Mouse (Mus musculus) intestine, embryonic 15.5 days (tissue): ENCODE measurements around the gene Ccl17. TPM values are rescaled to one million over a fixed set of nuclear protein-coding genes. Genes with fewer than 3 reads are reported as not detected.

Experiments
- ATAC-seq: fragments of 200-750 bp; cut with Nextera tagmentation; 2 replicates; pipeline ENCODE4 v1.8.0; 2017; ENCODE audit warnings: moderate TSS enrichment, moderate library complexity
- H3K27ac ChIP-seq: fragments of 300-500 bp; sonication (generic); 2 replicates; pipeline ENCODE4 v1.5.1; 2015; ENCODE audit warnings: mild to moderate bottlenecking, inconsistent platforms
- H3K27me3 ChIP-seq: fragments of 300-500 bp; sonication (generic); replicated peaks from 2 replicates; pipeline ENCODE4 v1.6.1; 2015; ENCODE audit warnings: inconsistent platforms
- H3K36me3 ChIP-seq: fragments of 300-500 bp; sonication (generic); 2 replicates; pipeline ENCODE4 v1.6.1; 2015; ENCODE audit warnings: inconsistent platforms
- H3K4me1 ChIP-seq: fragments of 300-500 bp; sonication (generic); replicated peaks from 2 replicates; pipeline ENCODE4 v1.6.1; 2015; ENCODE audit warnings: inconsistent platforms
- H3K4me2 ChIP-seq: fragments of 300-500 bp; sonication (generic); replicated peaks from 2 replicates; pipeline ENCODE4 v1.6.1; 2015; ENCODE audit warnings: mild to moderate bottlenecking, inconsistent platforms
- H3K4me3 ChIP-seq: fragments of 300-500 bp; sonication (generic); replicated peaks from 2 replicates; pipeline ENCODE4 v1.5.1; 2015; ENCODE audit warnings: inconsistent platforms
- H3K9ac ChIP-seq: fragments of 300-500 bp; sonication (generic); 2 replicates; pipeline ENCODE4 v1.6.1; 2015; ENCODE audit warnings: inconsistent platforms
- H3K9me3 ChIP-seq: fragments of 300-500 bp; sonication (generic); 2 replicates; pipeline ENCODE4 v1.6.1; 2016; ENCODE audit warnings: inconsistent platforms
- WGBS: fragments of 180-500 bp; shearing (Covaris S2); methylation state at CpG from one replicate; pipeline ENCODE4 v1.1.7; 2015; 5-methylcytosine and 5-hydroxymethylcytosine counted together
- polyA plus RNA-seq: library from polyadenylated mRNA; unstranded; fragments of >200 nt; fragmentation: Nextera tagmentation; extraction: Ambion mirVana; gene quantifications from 2 replicates; pipeline ENCODE4 v1.2.1, GENCODE M21; 2015

Ccl17 gene
- polyA plus RNA-seq = not detected in 2 replicates

- ATAC-seq = no peak
- 41% methylated on average over 3 of the region's 3 CpGs for WGBS
Observed at GRCm38 (mm10) chr8:94810153-94810552, at the start of gene Ccl17. TSS of gene Ccl17 (plus strand) at chr8:94810453.

DNA sequence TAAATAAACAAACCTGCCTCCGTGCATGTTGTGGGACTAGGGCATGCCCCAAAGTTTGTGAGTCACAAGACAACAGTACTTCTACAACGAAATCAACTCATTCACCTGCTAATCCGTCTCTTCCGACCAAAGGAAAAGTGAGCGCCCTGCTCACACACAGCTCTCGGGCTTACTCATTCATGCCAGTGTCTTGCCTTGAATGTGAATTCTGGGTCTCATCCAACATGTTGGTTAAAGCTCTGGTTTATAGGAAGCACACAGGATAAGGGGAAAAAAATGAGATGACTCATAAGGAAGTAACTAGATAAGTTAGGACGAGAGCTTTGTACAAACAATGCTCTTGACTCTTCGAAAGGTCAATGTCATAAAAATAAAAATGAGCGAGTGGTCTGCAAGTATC lies 43.2 kb upstream of the Ccl17 start:
- H3K4me1 ChIP-seq = peaks cover 18% of the 10 kb centered on the region
- no peak overlapping the region for H3K9ac ChIP-seq
- H3K4me2 ChIP-seq = no peak overlapping the region
- peaks cover 10% of the 10 kb centered on the region for H3K27me3 ChIP-seq
- H3K36me3 ChIP-seq = no peaks in the 10 kb centered on the region
- no peak for ATAC-seq
- 47% methylated on average over 9 of the region's 9 CpGs for WGBS
- no peaks in the 10 kb centered on the region for H3K9me3 ChIP-seq
- no peak overlapping the region for H3K4me3 ChIP-seq
- no peak overlapping the region for H3K27ac ChIP-seq

More at GRCm38 (mm10) chr8:94810153-94810552, at the start of gene Ccl17:
- no peaks in the 10 kb centered on the region for H3K9me3 ChIP-seq
- H3K27me3 ChIP-seq = no peaks in the 10 kb centered on the region
- no peak within 1 kb of the TSS for H3K4me2 ChIP-seq
- H3K4me3 ChIP-seq = no peak within 1 kb of the TSS
- H3K36me3 ChIP-seq = no peaks in the 10 kb centered on the region
- no peak within 1 kb of the TSS for H3K27ac ChIP-seq
- no peak within 1 kb of the TSS for H3K9ac ChIP-seq
- H3K4me1 ChIP-seq = no peaks in the 10 kb centered on the region

DNA sequence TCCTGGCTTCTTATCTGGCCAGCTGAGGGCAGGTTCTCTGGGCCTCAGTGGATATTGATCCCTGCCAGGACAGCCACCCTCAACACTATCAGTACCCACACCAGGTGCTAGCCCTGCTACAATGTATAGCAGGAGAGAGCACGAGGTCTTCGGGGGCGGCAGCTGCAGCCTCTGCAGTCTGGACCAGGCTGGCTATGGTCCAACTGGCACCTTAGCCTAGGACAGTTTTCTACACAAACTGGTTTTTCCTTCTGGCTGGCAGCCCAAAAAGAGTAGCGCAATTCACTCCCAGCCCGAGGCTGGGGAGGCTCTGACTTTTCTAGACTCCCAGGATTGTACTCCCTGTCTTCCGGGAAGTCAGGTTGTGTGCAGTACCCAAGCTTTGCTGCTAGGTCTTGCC lies 39.3 kb upstream of the Ccl17 start:
- peak; percentile 88 for ATAC-seq

GRCm38 (mm10) chr8:94771941-94772670 lies 38.1 kb upstream of the Ccl17 start, which contains the start of gene Cx3cl1:
TSS of gene Cx3cl1 (plus strand) at chr8:94772009.
- peak within 1 kb of the TSS; percentile 63 for H3K9ac ChIP-seq
- H3K4me3 ChIP-seq = peak within 1 kb of the TSS; percentile 49
- peaks cover 12% of the 10 kb centered on the region for H3K27me3 ChIP-seq
- peak within 1 kb of the TSS; percentile 82 for H3K27ac ChIP-seq
- H3K9me3 ChIP-seq = no peaks in the 10 kb centered on the region
- WGBS = under 1% methylated on average over 38 of the region's 38 CpGs
- H3K4me2 ChIP-seq = peak within 1 kb of the TSS; percentile 91
- H3K36me3 ChIP-seq = no peaks in the 10 kb centered on the region
- peaks cover 13% of the 10 kb centered on the region for H3K4me1 ChIP-seq
- ATAC-seq = peak; percentile 76

More for the DNA sequence above, 39.3 kb upstream of the Ccl17 start:
- Histone ChIP-seq H3K36me3 (no peaks in the 10 kb centered on the region), H3K9me3 (no peaks in the 10 kb centered on the region), H3K4me3 (0 out of 2 replicates have a peak overlapping the region, but pooled peaks have one; percentile 49), H3K27ac (peak overlapping the region; percentile 82), H3K27me3 (peaks cover 12% of the 10 kb centered on the region), H3K9ac (no peak overlapping the region), H3K4me1 (peaks cover 16% of the 10 kb centered on the region), H3K4me2 (peak overlapping the region; percentile 91)
- 28% methylated on average over 6 of the region's 6 CpGs for WGBS

GRCm38 (mm10) chr8:94773048-94773447 lies 37.2 kb upstream of the Ccl17 start:
- H3K27ac ChIP-seq = no peak overlapping the region
- H3K4me2 ChIP-seq = peak overlapping the region; percentile 91
- H3K4me1 ChIP-seq = peaks cover 16% of the 10 kb centered on the region
- ATAC-seq = no peak
- H3K27me3 ChIP-seq = peaks cover 12% of the 10 kb centered on the region
- H3K4me3 ChIP-seq = peak overlapping the region; percentile 49
- H3K9me3 ChIP-seq = no peaks in the 10 kb centered on the region
- H3K9ac ChIP-seq = no peak overlapping the region
- 53% methylated on average over 6 of the region's 6 CpGs for WGBS
- H3K36me3 ChIP-seq = no peaks in the 10 kb centered on the region

DNA sequence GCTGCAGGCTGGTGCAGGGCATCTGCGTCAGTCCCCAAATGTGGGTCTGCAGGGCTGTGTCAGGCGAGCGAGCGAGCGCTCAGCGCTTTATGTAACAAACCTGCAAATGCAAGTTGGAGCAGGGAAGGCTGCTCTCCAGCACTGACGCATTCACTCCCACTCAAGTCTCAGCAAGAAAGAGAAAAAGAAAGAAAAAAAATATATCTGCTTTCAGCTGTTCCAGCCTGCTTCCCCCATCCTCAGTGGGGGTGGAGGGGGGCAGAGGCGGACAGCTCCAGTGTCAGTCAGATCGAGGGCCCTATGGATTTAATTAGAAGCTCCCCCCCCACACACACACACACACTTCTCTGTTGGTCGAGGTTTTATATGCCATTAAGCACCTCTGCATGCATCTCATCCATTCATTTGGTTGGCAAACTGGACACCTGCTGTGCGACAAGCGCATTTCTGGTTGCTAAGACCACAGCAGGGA lies 36.5 kb upstream of the Ccl17 start:
- no peak overlapping the region for H3K27ac ChIP-seq
- no peaks in the 10 kb centered on the region for H3K9me3 ChIP-seq
- no peak overlapping the region for H3K9ac ChIP-seq
- H3K4me1 ChIP-seq = peaks cover 23% of the 10 kb centered on the region
- H3K27me3 ChIP-seq = peaks cover 12% of the 10 kb centered on the region
- no peaks in the 10 kb centered on the region for H3K36me3 ChIP-seq
- no peak for ATAC-seq
- H3K4me3 ChIP-seq = no peak overlapping the region
- WGBS = 44% methylated on average over 12 of the region's 12 CpGs
- H3K4me2 ChIP-seq = 0 out of 2 replicates have a peak overlapping the region, but pooled peaks have one; percentile 91

DNA sequence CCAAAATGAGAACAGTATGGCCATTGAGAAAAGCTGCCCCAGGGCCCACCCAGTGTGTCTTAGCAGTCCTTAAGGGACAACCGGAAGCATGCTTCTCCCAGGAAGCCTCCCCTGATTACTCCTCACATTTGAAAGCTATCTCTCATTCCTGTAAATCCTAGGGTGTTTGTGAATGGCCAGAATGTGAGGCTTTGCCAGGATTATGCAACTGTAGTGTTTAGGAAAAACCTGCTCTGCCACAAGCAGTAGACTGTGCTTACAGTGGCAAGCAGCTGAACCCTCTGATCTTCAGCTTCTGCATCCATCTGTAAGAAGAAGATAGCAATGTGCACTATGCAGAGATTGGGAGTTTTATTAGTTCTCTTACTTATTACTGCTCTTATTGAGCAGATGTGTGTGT lies 35.7 kb upstream of the Ccl17 start:
- Histone ChIP-seq H3K9me3 (no peaks in the 10 kb centered on the region), H3K4me2 (no peak overlapping the region), H3K9ac (no peak overlapping the region), H3K27me3 (peaks cover 12% of the 10 kb centered on the region), H3K36me3 (no peaks in the 10 kb centered on the region), H3K4me3 (no peak overlapping the region), H3K27ac (no peak overlapping the region), H3K4me1 (peaks cover 30% of the 10 kb centered on the region)
- ATAC-seq = no peak
- 73% methylated on average over 1 of the region's 1 CpGs for WGBS

DNA sequence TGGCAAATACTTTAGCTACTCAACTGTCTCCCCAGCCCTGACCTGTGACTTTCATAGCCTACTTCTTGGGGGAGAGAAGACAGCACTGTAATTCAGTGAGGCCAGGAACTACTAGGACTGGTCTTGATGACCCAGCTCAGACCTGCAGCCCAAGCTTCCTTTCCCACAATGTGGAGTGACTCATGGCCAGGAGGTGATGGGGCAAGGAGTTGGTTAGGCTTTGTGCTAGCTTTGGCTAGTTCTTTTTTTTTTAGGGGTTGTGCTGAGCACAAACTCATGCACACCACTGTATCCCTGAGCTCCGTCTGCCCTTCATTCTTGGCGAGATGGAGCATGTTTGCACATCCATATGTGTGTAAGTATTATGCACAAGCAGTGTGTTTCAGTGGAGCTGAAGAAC lies 33.9 kb upstream of the Ccl17 start:
- 83% methylated on average over 2 of the region's 2 CpGs for WGBS
- H3K27me3 ChIP-seq = peaks cover 7% of the 10 kb centered on the region; the same call in 1 of the 2 replicates
- H3K4me3 ChIP-seq = no peak overlapping the region
- H3K27ac ChIP-seq = no peak overlapping the region
- H3K9me3 ChIP-seq = no peaks in the 10 kb centered on the region
- no peaks in the 10 kb centered on the region for H3K36me3 ChIP-seq
- ATAC-seq = no peak
- peaks cover 32% of the 10 kb centered on the region for H3K4me1 ChIP-seq
- no peak overlapping the region for H3K9ac ChIP-seq
- H3K4me2 ChIP-seq = no peak overlapping the region

DNA sequence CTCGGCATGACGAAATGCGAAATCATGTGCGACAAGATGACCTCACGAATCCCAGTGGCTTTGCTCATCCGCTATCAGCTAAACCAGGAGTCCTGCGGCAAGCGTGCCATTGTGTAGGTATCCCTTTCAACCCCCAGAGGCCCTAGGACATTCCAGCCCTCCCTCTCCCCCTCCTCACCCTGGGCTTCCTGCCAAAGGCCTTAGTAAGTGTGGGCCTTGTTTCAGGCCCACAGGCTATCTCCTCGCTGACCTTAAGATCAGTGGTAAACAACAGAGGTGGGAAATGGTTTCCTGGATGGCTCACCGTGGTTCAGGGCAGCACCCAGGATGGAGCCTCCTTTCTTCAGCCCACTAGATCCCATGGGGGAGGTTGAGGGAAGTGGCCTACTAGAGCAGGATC lies 32.2 kb upstream of the Ccl17 start:
- H3K4me1 ChIP-seq = peaks cover 33% of the 10 kb centered on the region
- no peaks in the 10 kb centered on the region for H3K36me3 ChIP-seq
- no peak overlapping the region for H3K9ac ChIP-seq
- H3K27ac ChIP-seq = peak overlapping the region; percentile 84
- 60% methylated on average over 10 of the region's 10 CpGs for WGBS
- H3K4me2 ChIP-seq = peak overlapping the region; percentile 33; the same call in 1 of the 2 replicates
- no peaks in the 10 kb centered on the region for H3K9me3 ChIP-seq
- H3K27me3 ChIP-seq = no peaks in the 10 kb centered on the region
- H3K4me3 ChIP-seq = no peak overlapping the region
- ATAC-seq = peak; percentile 1; the same call in 1 of the 2 replicates

- Histone ChIP-seq H3K4me3 (no peak overlapping the region), H3K4me1 (peaks cover 33% of the 10 kb centered on the region), H3K27me3 (no peaks in the 10 kb centered on the region), H3K4me2 (peak overlapping the region; percentile 33), H3K36me3 (no peaks in the 10 kb centered on the region), H3K9me3 (no peaks in the 10 kb centered on the region), H3K9ac (no peak overlapping the region), H3K27ac (peak overlapping the region; percentile 84)
- ATAC-seq = peak; percentile 79
- WGBS = 15% methylated on average over 5 of the region's 5 CpGs
Observed at GRCm38 (mm10) chr8:94778473-94778872, 31.8 kb upstream of the Ccl17 start.

GRCm38 (mm10) chr8:94778895-94779533 lies 31.2 kb upstream of the Ccl17 start:
- H3K27me3 ChIP-seq = no peaks in the 10 kb centered on the region
- H3K27ac ChIP-seq = peak overlapping the region; percentile 84
- H3K4me1 ChIP-seq = peaks cover 33% of the 10 kb centered on the region
- H3K4me2 ChIP-seq = peak overlapping the region; percentile 33
- WGBS = 65% methylated on average over 10 of the region's 10 CpGs
- H3K9ac ChIP-seq = no peak overlapping the region
- H3K4me3 ChIP-seq = no peak overlapping the region
- no peaks in the 10 kb centered on the region for H3K36me3 ChIP-seq
- peak; percentile 3; the same call in 1 of the 2 replicates for ATAC-seq
- no peaks in the 10 kb centered on the region for H3K9me3 ChIP-seq

GRCm38 (mm10) chr8:94779534-94780294 lies 30.5 kb upstream of the Ccl17 start:
- Histone ChIP-seq H3K27ac (no peak overlapping the region), H3K36me3 (no peaks in the 10 kb centered on the region), H3K4me1 (peaks cover 35% of the 10 kb centered on the region), H3K9me3 (no peaks in the 10 kb centered on the region), H3K4me3 (no peak overlapping the region), H3K27me3 (no peaks in the 10 kb centered on the region), H3K4me2 (no peak overlapping the region), H3K9ac (no peak overlapping the region)
- ATAC-seq = no peak
- WGBS = 92% methylated on average over 16 of the region's 16 CpGs
